Mouse (Mus musculus): ENCODE data around the gene Arid1a. TPM values are rescaled to one million over a fixed set of nuclear protein-coding genes. Genes with fewer than 3 reads are reported as not detected.

Gene Arid1a
- 40.6 and 45.6 TPM in 2 replicates for polyA plus RNA-seq (2014; fragmentation: Nextera tagmentation; extraction: Ambion mirVana)

- Histone ChIP-seq H3K36me3 (ENCODE audit: control insufficient read depth, insufficient read depth, low read length) (no peaks in the 10 kb centered on the region), H3K4me3 (ENCODE audit: low read depth, low read length) (peak within 1 kb of the TSS; percentile 42), H3K9me3 (ENCODE audit: control insufficient read depth, low read length) (no peaks in the 10 kb centered on the region), H3K27me3 (ENCODE audit: control insufficient read depth, insufficient read depth, low read length) (no peaks in the 10 kb centered on the region), H3K4me2 (ENCODE audit: low read depth, low read length) (peak within 1 kb of the TSS; percentile 64), H3K4me1 (ENCODE audit: control insufficient read depth, insufficient read depth, low read length) (peaks cover 16% of the 10 kb centered on the region), H3K9ac (replicated peaks; ENCODE audit: low read depth, low read length) (peak within 1 kb of the TSS; percentile 39), H3K27ac (ENCODE audit: low read depth, low read length) (peak within 1 kb of the TSS; percentile 92)
- peak; percentile 45 for ATAC-seq (ENCODE audit: low read depth)
- WGBS, result under 1% methylated on average over 40 of the region's 40 CpGs
These were observed at the start of gene Arid1a for GRCm38 (mm10) chr4:133756514-133757268. TSS of gene Arid1a (minus strand) at chr4:133756769.

DNA sequence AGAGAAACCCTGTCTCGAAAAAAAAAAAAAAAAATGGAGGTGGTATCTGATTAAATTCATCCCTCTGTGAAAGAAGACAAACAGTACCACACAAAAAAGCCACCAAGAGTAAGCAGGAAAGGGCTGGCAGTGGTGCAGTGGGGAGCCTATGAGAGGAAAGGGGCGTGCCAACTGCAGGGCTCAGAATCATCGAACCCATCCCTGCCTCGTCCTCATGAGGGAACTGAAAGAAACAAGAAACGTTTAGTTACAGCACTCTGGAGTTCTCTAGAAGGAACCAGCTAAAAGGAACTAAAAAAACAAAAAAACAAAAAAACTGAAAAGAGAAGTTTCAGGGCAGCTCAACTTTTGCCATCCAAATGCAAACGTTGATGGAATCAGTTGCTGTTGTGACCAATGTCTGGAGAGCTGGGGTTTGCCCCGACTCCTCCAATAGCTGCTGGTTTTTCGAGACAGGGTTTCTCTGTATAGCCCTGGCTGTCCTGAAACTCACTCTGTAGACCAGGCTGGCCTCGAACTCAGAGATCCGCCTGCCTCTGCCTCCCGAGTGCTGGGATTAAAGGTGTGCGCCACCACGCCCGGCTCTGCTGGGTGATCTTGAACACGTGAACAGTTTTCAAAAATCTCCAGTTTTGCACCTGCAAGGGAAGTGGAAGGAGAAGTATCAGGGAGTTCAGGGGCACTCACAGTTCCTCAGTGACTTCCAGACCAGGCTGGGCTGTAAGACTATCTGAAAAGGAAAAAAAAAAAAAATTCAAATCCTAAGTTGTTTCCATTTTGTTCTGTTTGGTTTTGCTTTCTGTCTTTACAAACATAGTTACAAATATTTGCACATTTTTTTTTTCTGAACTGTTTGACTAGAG is 48.1 kb upstream of the Arid1a start:
- Histone ChIP-seq H3K9ac (replicated peaks; ENCODE audit: low read depth, low read length) (no peak overlapping the region), H3K27ac (ENCODE audit: low read depth, low read length) (no peak overlapping the region), H3K27me3 (ENCODE audit: control insufficient read depth, insufficient read depth, low read length) (no peaks in the 10 kb centered on the region), H3K4me1 (ENCODE audit: control insufficient read depth, insufficient read depth, low read length) (no peaks in the 10 kb centered on the region), H3K36me3 (ENCODE audit: control insufficient read depth, insufficient read depth, low read length) (no peaks in the 10 kb centered on the region), H3K4me3 (ENCODE audit: low read depth, low read length) (no peak overlapping the region), H3K4me2 (ENCODE audit: low read depth, low read length) (no peak overlapping the region), H3K9me3 (ENCODE audit: control insufficient read depth, low read length) (no peaks in the 10 kb centered on the region)
- no peak for ATAC-seq (ENCODE audit: low read depth)
- 80% methylated on average over 15 of the region's 15 CpGs for WGBS

- Histone ChIP-seq H3K9ac (replicated peaks; ENCODE audit: low read depth, low read length) (no peak overlapping the region), H3K9me3 (ENCODE audit: control insufficient read depth, low read length) (no peaks in the 10 kb centered on the region), H3K4me3 (ENCODE audit: low read depth, low read length) (no peak overlapping the region), H3K4me1 (ENCODE audit: control insufficient read depth, insufficient read depth, low read length) (no peaks in the 10 kb centered on the region), H3K27ac (ENCODE audit: low read depth, low read length) (no peak overlapping the region), H3K36me3 (ENCODE audit: control insufficient read depth, insufficient read depth, low read length) (no peaks in the 10 kb centered on the region), H3K4me2 (ENCODE audit: low read depth, low read length) (no peak overlapping the region), H3K27me3 (ENCODE audit: control insufficient read depth, insufficient read depth, low read length) (no peaks in the 10 kb centered on the region)
- no peak for ATAC-seq (ENCODE audit: low read depth)
- 36% methylated on average over 6 of the region's 6 CpGs for WGBS
These were observed 44.0 kb upstream of the Arid1a start for GRCm38 (mm10) chr4:133800589-133800988.

GRCm38 (mm10) chr4:133793269-133793668 is 36.7 kb upstream of the Arid1a start:
- ATAC-seq (ENCODE audit: low read depth), result no peak
- no peaks in the 10 kb centered on the region for H3K9me3 ChIP-seq (ENCODE audit: control insufficient read depth, low read length)
- 94% methylated on average over 3 of the region's 3 CpGs for WGBS
- H3K27ac ChIP-seq (ENCODE audit: low read depth, low read length), result no peak overlapping the region
- H3K9ac ChIP-seq (replicated peaks; ENCODE audit: low read depth, low read length), result no peak overlapping the region
- H3K27me3 ChIP-seq (ENCODE audit: control insufficient read depth, insufficient read depth, low read length), result no peaks in the 10 kb centered on the region
- H3K4me3 ChIP-seq (ENCODE audit: low read depth, low read length), result no peak overlapping the region
- H3K36me3 ChIP-seq (ENCODE audit: control insufficient read depth, insufficient read depth, low read length), result no peaks in the 10 kb centered on the region
- H3K4me1 ChIP-seq (ENCODE audit: control insufficient read depth, insufficient read depth, low read length), result no peaks in the 10 kb centered on the region
- no peak overlapping the region for H3K4me2 ChIP-seq (ENCODE audit: low read depth, low read length)

- no peak overlapping the region for H3K9ac ChIP-seq (replicated peaks; ENCODE audit: low read depth, low read length)
- H3K27me3 ChIP-seq (ENCODE audit: control insufficient read depth, insufficient read depth, low read length), result no peaks in the 10 kb centered on the region
- H3K9me3 ChIP-seq (ENCODE audit: control insufficient read depth, low read length), result no peaks in the 10 kb centered on the region
- H3K36me3 ChIP-seq (ENCODE audit: control insufficient read depth, insufficient read depth, low read length), result no peaks in the 10 kb centered on the region
- H3K4me1 ChIP-seq (ENCODE audit: control insufficient read depth, insufficient read depth, low read length), result no peaks in the 10 kb centered on the region
- WGBS, result 80% methylated on average over 21 of the region's 21 CpGs
- H3K27ac ChIP-seq (ENCODE audit: low read depth, low read length), result no peak overlapping the region
- no peak overlapping the region for H3K4me3 ChIP-seq (ENCODE audit: low read depth, low read length)
- H3K4me2 ChIP-seq (ENCODE audit: low read depth, low read length), result no peak overlapping the region
- no peak for ATAC-seq (ENCODE audit: low read depth)
These were observed 18.3 kb upstream of the Arid1a start for GRCm38 (mm10) chr4:133774570-133775554.

- 85% methylated on average over 3 of the region's 3 CpGs for WGBS
These were observed 12.6 kb upstream of the Arid1a start for GRCm38 (mm10) chr4:133769157-133769556.

DNA sequence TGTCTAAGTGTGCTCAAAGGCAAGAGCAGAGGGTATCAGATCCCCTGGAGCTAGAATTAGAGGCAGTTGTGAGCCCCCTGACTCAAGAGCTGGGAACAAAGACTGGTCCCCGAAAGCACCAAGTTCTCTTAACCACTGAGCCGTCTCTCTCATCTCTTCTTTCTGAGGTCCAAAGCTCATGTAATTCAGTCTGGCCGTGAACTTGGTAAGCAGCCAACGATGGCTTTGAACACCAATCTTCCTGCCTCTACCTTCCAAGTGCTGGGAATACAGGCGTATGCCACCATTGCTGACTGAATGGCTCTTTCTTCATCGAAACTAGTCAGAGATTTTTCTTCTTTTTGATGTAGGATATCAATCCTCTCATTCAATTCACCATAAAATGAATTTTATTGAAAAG is 6.5 kb upstream of the Arid1a start:
- no peak for ATAC-seq (ENCODE audit: low read depth)
- H3K9me3 ChIP-seq (ENCODE audit: control insufficient read depth, low read length), result no peaks in the 10 kb centered on the region

More at GRCm38 (mm10) chr4:133769157-133769556, 12.6 kb upstream of the Arid1a start:
- no peak overlapping the region for H3K9ac ChIP-seq (replicated peaks; ENCODE audit: low read depth, low read length)
- H3K36me3 ChIP-seq (ENCODE audit: control insufficient read depth, insufficient read depth, low read length), result no peaks in the 10 kb centered on the region
- H3K9me3 ChIP-seq (ENCODE audit: control insufficient read depth, low read length), result no peaks in the 10 kb centered on the region
- H3K27ac ChIP-seq (ENCODE audit: low read depth, low read length), result no peak overlapping the region
- no peak for ATAC-seq (ENCODE audit: low read depth)
- no peak overlapping the region for H3K4me2 ChIP-seq (ENCODE audit: low read depth, low read length)
- H3K4me3 ChIP-seq (ENCODE audit: low read depth, low read length), result no peak overlapping the region
- no peaks in the 10 kb centered on the region for H3K27me3 ChIP-seq (ENCODE audit: control insufficient read depth, insufficient read depth, low read length)
- H3K4me1 ChIP-seq (ENCODE audit: control insufficient read depth, insufficient read depth, low read length), result no peaks in the 10 kb centered on the region

DNA sequence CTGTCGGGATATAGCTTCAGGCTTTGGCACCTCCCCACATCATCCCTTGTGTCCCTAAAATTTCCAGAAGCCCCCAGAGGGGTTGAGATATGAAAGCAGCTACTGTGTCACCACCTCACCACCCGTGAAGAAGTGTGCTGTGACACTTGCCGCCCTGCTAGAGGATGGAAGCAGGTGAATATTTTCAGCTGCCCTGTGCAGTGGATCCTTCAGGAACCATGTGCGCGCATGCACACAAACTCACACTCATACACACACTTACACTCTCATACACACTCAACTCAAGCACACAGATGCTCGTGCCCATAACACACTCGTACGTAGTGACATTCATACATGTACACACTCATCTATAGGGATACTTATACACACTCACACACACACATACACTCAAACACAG is 3.1 kb upstream of the Arid1a start:
- H3K4me2 ChIP-seq (ENCODE audit: low read depth, low read length), result no peak overlapping the region
- H3K9ac ChIP-seq (replicated peaks; ENCODE audit: low read depth, low read length), result no peak overlapping the region
- ATAC-seq (ENCODE audit: low read depth), result no peak
- peaks cover 16% of the 10 kb centered on the region for H3K4me1 ChIP-seq (ENCODE audit: control insufficient read depth, insufficient read depth, low read length)
- H3K4me3 ChIP-seq (ENCODE audit: low read depth, low read length), result no peak overlapping the region
- 84% methylated on average over 8 of the region's 8 CpGs for WGBS
- no peak overlapping the region for H3K27ac ChIP-seq (ENCODE audit: low read depth, low read length)
- H3K36me3 ChIP-seq (ENCODE audit: control insufficient read depth, insufficient read depth, low read length), result no peaks in the 10 kb centered on the region
- H3K9me3 ChIP-seq (ENCODE audit: control insufficient read depth, low read length), result no peaks in the 10 kb centered on the region
- no peaks in the 10 kb centered on the region for H3K27me3 ChIP-seq (ENCODE audit: control insufficient read depth, insufficient read depth, low read length)

More for the DNA sequence above, 6.5 kb upstream of the Arid1a start:
- WGBS, result 68% methylated on average over 6 of the region's 6 CpGs
- Histone ChIP-seq H3K27ac (ENCODE audit: low read depth, low read length) (no peak overlapping the region), H3K9ac (replicated peaks; ENCODE audit: low read depth, low read length) (no peak overlapping the region), H3K4me1 (ENCODE audit: control insufficient read depth, insufficient read depth, low read length) (no peaks in the 10 kb centered on the region), H3K36me3 (ENCODE audit: control insufficient read depth, insufficient read depth, low read length) (no peaks in the 10 kb centered on the region), H3K4me3 (ENCODE audit: low read depth, low read length) (no peak overlapping the region), H3K27me3 (ENCODE audit: control insufficient read depth, insufficient read depth, low read length) (no peaks in the 10 kb centered on the region), H3K4me2 (ENCODE audit: low read depth, low read length) (no peak overlapping the region)
